Mouse (Mus musculus) erythroblast, embryonic 14.5 days (primary cell): ENCODE results near the gene Sgsh.

Experiments used
- GATA1 ChIP-seq: IDR thresholded peaks from 2 replicates; pipeline ENCODE4 v1.6.1; 2012; ENCODE audit warnings: low read length, inconsistent platforms, mixed read lengths
- TAL1 ChIP-seq: IDR thresholded peaks from 3 replicates; pipeline ENCODE4 v1.6.1; 2012; ENCODE audit warnings: low read length, inconsistent platforms, mixed read lengths

DNA sequence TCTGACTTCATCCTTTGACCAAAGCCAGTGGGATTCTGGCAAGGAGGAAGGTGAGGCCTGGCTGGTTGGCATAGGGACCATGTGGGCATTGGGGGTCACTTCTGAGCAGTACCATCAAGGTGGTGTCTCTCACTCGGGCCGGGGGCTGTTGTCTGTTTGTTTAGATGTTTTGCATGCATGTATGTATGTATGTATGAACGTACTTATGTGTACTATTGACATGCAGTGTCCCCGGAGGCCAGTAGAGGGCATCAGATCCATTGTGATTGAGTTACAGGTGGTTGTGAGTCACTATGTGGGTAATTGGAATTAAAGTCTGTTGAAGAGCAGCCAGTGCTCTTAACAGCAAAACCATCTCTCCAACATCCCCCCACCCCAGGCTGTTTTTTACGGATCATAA, 15.7 kb downstream of the Sgsh start:
- TF ChIP-seq TAL1, result no peak
- no peak for TF ChIP-seq GATA1
